Mouse (Mus musculus) central nervous system, embryonic 14 days (tissue): ENCODE data around the gene Cux1. TPM values are rescaled to one million over a fixed set of nuclear protein-coding genes. Genes with fewer than 3 reads are reported as not detected.

ENCODE experiments used
- polyA plus RNA-seq: library from polyadenylated mRNA; depleted of rRNA; stranded (reverse); fragments of >200 nt; gene quantifications from 2 replicates; pipeline ENCODE4 v1.2.3, GENCODE M21; 2012; rRNA removed

Cux1 gene
- 58.1 and 68.3 TPM in 2 replicates for polyA plus RNA-seq

DNA sequence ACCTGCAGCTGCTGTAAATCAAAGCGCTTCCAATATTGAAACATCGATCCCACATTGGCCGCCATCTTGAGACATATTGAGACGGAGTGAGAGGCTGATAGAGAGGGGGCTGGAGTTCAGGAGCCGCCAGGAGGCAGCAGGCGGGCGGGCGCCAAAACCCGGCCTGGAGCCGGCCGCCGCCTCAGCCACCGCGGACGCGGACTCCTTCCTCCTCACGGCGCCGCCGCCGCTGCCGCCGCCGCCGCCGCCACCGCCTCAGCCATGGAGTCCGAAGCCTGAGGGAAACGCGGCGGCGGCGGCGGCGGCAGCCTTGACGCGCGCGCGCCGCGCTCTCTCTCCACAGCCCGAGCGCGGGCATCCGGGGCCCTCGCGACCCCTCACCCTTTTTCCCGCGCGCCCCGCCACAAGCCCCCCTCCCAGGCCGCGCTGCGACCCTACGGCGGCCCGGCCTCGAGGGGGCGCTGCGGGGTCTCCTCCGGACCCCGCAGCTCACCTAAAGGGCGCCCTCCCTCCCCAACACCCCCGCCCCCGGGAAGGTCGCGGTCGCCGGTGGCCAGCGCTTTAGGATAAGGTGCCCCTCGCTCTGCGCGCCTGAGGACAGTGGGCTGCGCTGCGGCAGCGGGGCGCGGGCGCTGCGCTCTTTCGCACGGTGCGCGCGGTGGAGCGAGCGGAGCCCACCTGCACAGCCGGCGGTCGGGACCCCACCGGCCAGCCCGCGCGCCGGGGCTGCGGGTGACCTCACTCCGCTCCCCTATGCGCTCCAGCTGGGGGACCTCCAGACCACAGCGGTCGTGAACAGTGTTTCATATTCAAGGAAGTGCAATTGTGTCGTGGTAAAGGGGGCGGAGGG, at the start of gene Cux1:
TSS of gene Cux1 (minus strand) at position 315 of the 850 bp plus-strand sequence.

GRCm38 (mm10) chr5:136246452-136246838, 320.8 kb downstream of the Cux1 start, which contains the start of gene Sh2b2:
Sh2b2 (minus strand) TSS chr5:136246556.

GRCm38 (mm10) chr5:136198474-136199391, 368.6 kb downstream of the Cux1 start, which contains the start of gene Prkrip1:
Prkrip1 (minus strand) TSS chr5:136198963.

Other genes starting within 250 kb of the Cux1 start
- not detected in 2 replicates for gene Myl10, start 125.7 kb upstream of the Cux1 start, polyA plus RNA-seq